Comparison of ENCODE assay signal across 32 mouse cellular contexts in the genomic region with DNA sequence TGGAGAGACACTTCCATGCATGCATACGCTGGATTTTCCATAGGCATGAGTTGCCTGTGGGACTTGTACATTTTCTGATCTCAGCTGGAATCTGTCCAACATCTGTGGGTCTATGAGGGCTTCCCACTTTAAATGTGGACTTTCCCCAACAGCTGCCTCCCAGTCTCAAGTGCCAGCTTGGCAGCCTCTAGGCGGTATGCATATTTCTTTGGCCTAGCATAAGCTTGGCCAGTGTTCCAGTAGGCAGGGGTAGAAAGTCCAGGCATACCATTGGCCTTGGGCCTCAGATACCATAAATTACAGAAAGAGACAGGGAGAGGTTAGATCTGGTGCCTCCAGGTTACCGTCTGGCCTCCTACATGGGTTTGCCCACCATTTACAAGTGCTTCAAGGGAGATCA. TPM values are rescaled to one million over a fixed set of nuclear protein-coding genes. Genes with fewer than 3 reads are reported as not detected.
"Had no signal": no experiment of that assay in that cellular context is flagged by ENCODE, and none has a peak within 500 bp of the region (broad histone marks: within the 10 kb centered on the region; RNA-seq: fewer than 3 reads in every experiment).

No protein-coding gene starts in this region.

- H3K9ac ChIP-seq: limb, embryonic 12.5 days; limb, embryonic 13.5 days; limb, embryonic 15.5 days; liver, embryonic 12.5 days; liver, embryonic 13.5 days; liver, embryonic 14.5 days; liver, embryonic 15.5 days; liver, postnatal 0 days; lung, embryonic 14.5 days; lung, embryonic 15.5 days; midbrain, embryonic 12.5 days; midbrain, embryonic 13.5 days; midbrain, embryonic 15.5 days; neural tube, embryonic 12.5 days; neural tube, embryonic 13.5 days had no signal

- H3K27ac ChIP-seq: limb, embryonic 10.5 days; limb, embryonic 12.5 days; limb, embryonic 13.5 days; limb, embryonic 15.5 days; liver, embryonic 12.5 days; liver, embryonic 13.5 days; liver, embryonic 14.5 days; liver, embryonic 15.5 days; lung, embryonic 15.5 days; macrophage; midbrain, embryonic 10.5 days; midbrain, embryonic 12.5 days; midbrain, embryonic 13.5 days; midbrain, embryonic 15.5 days; neural tube, embryonic 12.5 days; neural tube, embryonic 13.5 days had no signal

- H3K4me3 ChIP-seq: limb, embryonic 10.5 days; limb, embryonic 12.5 days; limb, embryonic 13.5 days; limb, embryonic 15.5 days; liver, embryonic 12.5 days; liver, embryonic 13.5 days; liver, embryonic 15.5 days; lung, embryonic 15.5 days; megakaryocyte, embryonic 14.5 days; midbrain, embryonic 10.5 days; midbrain, embryonic 12.5 days; midbrain, embryonic 13.5 days; midbrain, embryonic 15.5 days; myocyte; neural tube, embryonic 12.5 days; neural tube, embryonic 13.5 days had no signal

- H3K36me3 ChIP-seq: limb, embryonic 10.5 days; limb, embryonic 12.5 days; limb, embryonic 13.5 days; limb, embryonic 15.5 days; liver, embryonic 12.5 days; liver, embryonic 13.5 days; liver, embryonic 15.5 days; lung, embryonic 15.5 days; midbrain, embryonic 10.5 days; midbrain, embryonic 12.5 days; midbrain, embryonic 13.5 days; midbrain, embryonic 15.5 days; neural tube, embryonic 12.5 days; neural tube, embryonic 13.5 days had no signal

- DNase-seq: left cerebral cortex, postnatal 4 days; liver; liver, embryonic 13.5 days; liver, postnatal 0 days; lung, adult 18-20 months; lung, adult 2 months; lung, embryonic 14.5 days; lung, postnatal 10 days; lung, postnatal 14 days; midbrain, embryonic 14.5 days had no signal

- ATAC-seq: liver, embryonic 12.5 days; liver, postnatal 0 days; midbrain, embryonic 13.5 days; midbrain, embryonic 15.5 days; midbrain, embryonic 16.5 days had no signal

- H3K27me3 ChIP-seq: limb, embryonic 12.5 days; limb, embryonic 13.5 days; limb, embryonic 15.5 days; liver, embryonic 12.5 days; liver, embryonic 15.5 days; lung, embryonic 15.5 days; midbrain, embryonic 12.5 days; midbrain, embryonic 13.5 days; midbrain, embryonic 15.5 days; neural tube, embryonic 12.5 days; neural tube, embryonic 13.5 days had no signal

- H3K9me3 ChIP-seq: limb, embryonic 10.5 days; limb, embryonic 12.5 days; limb, embryonic 13.5 days; limb, embryonic 15.5 days; liver, embryonic 12.5 days; liver, embryonic 13.5 days; liver, embryonic 15.5 days; lung, embryonic 15.5 days; megakaryocyte, embryonic 14.5 days; midbrain, embryonic 10.5 days; midbrain, embryonic 12.5 days; midbrain, embryonic 13.5 days; midbrain, embryonic 15.5 days; neural tube, embryonic 12.5 days; neural tube, embryonic 13.5 days had no signal

- H3K4me1 ChIP-seq: limb, embryonic 10.5 days; limb, embryonic 12.5 days; limb, embryonic 13.5 days; limb, embryonic 15.5 days; liver, embryonic 12.5 days; liver, embryonic 13.5 days; liver, embryonic 15.5 days; lung, embryonic 15.5 days; midbrain, embryonic 10.5 days; midbrain, embryonic 12.5 days; midbrain, embryonic 13.5 days; midbrain, embryonic 15.5 days; neural tube, embryonic 12.5 days; neural tube, embryonic 13.5 days had no signal

- H3K4me2 ChIP-seq: limb, embryonic 12.5 days; limb, embryonic 13.5 days; limb, embryonic 15.5 days; liver, embryonic 11.5 days; liver, embryonic 12.5 days; liver, embryonic 13.5 days; liver, embryonic 15.5 days; lung, embryonic 14.5 days; lung, embryonic 15.5 days; midbrain, embryonic 11.5 days; midbrain, embryonic 12.5 days; midbrain, embryonic 13.5 days; midbrain, embryonic 15.5 days; neural tube, embryonic 12.5 days; neural tube, embryonic 13.5 days had no signal

RNA-seq across cellular contexts. Expression of gene Cavin3, which starts 15.8 kb away (rescaled TPM):
- total RNA-seq: megakaryocyte, adult 5-6 weeks; monocyte, adult 5-6 weeks had no signal
- polyA plus RNA-seq: macrophage had no signal
